Mouse (Mus musculus) urinary bladder, postnatal 4 days (tissue): ENCODE data around the gene Schip1.

Experiments used
- DNase-seq, 2 experiments: peaks; one replicate each; pipeline ENCODE4 v3.0.0; 2021 to 2022; ENCODE audit warnings: low spot score in 2 of 2

The Schip1 gene

DNA sequence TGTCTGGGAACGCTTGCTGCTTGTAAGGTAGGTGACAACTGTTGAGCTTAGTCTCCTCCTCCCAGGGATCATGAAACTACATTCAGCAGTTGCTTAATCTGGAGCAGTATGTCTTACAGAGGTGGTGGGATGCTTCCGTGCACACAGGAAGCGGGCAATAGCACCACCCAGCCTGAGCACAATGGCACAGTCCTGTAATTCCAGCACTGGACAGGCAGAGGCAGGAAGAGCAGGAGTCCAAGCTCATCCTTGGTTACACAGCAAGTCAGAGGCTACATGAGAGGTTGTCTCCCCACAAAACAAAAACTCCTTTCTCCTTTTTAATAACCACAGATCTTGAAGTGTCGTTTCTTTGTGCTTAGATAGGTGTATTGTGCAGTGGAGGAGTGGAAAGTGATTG, 447.1 kb downstream of the Schip1 start:
- no peak for DNase-seq

DNA sequence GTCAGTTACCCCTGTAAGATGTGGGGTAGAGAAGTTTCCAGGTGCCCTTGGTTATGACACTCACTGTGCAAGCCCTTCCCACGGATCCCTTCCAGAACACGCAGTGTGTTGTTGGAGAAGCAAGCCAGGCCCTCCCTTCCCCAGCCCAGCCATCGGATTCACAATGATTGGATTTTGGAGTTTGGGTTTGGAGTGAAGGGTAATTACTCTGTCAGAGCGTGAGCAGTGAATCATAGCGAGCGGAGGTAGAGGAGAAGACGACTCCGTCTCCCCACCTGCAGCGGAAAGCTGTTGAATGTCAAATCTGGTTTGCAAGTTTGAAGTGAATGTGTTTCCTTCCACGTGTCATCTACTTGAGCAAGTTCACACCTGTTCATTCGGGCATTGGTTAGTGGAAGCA, 447.7 kb downstream of the Schip1 start:
- DNase-seq = no peak

DNA sequence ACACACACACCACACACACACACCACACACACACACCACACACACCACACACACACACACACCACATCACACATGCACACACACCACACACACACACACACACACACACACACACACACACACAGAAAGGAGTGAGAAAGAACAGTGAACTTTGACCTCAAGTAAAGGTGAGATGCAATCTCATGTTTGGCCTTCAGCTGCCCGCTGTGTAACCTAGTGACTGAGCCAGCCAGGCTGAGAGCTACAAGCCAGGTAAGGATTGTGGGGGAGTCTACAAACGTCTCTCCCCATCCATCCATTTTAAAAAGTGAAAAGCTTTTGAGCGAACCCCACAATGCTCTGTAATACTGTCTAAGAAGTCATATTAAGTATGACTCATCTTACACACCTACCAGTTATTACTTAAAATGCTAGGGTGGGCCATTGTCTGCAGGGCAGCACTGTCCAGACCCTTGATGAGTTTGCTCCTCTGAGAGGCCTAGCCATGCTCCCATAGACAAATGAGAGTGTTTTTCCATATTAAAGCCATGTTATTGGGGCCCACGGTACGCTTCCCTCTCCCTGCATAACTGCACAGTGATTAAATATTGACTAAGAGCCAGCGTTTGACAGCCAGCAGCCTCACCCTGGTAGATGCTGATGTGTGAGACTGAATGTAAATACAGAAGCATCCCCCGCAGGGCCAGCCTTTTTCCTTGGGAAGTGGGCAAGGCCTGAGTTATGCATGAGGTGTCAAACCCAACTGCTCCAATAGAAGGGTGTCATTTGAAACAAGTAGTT, 448.9 kb downstream of the Schip1 start:
- peak in 1 of 2 experiments; percentile 57 for DNase-seq

DNA sequence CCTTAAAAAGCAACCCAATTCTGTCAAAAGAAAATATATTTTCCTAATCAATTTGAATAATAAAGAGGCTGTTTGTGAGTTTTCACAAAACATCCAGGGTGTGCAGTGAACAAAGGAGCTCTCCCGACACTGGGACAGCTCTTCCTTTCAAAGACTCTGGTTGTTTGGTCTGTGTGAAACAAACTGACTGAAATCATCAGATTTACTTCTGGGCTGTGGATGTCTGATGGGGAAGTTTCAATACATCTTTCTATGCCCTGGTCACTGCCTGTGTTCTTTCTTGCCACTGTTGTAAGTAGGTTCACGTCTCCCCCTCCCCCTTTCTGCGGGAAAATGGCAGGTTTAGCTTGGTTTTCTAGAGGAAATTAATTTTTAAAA, 449.5 kb downstream of the Schip1 start:
- DNase-seq = peak in 1 of 2 experiments; percentile 25

DNA sequence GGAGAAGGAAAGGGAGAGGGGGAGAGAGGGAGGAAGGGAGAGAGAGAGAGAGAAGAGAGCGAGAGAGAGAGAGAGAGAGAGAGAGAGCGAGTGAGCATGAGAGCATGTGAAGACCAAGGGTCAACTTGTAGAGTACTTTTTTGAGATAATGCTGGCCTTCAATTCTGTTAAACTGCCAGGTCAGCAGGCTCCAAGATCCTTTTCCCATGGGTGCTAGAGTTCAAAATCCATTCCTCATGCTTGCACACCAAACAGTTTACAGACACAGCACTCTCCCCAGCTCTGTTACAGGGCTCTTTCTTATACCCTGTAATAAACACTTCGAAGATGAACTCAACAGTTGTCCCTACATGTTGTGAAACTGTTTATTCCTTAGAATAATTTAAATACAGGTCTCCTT, 450.1 kb downstream of the Schip1 start:
- no peak for DNase-seq

DNA sequence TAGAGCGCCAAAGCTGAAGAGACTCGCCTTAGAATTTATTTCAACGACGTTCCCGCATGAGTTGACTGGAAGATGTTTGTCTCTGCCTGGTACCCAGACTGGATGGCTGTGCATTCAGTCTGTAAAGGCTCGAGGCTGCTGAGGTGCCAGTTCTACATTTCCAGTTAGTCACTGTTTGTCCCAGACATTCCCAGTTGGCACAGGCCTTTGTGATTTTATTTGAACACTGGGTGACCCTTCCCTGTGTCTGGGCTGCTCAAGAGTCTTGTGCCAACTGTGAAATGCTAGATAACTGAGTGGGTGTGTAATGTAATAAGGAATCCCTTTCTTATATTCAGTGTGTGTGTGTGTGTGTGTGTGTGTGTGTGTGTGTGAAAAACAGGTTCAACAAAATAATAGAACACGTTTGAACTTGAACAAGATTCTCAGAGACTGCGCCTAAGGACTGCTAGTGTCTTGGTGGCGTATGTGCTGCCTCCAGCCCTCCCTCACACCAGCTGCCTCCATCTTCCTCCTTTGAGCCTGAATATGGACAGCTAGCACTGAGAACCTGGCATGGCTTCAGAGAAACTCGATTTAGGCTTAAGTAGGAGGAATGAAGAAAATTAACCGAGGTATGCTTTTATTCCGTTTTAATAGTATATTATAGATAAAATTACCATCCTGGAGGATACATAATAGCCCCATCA, 451.9 kb downstream of the Schip1 start:
- peak in 1 of 2 experiments; percentile 46 for DNase-seq

DNA sequence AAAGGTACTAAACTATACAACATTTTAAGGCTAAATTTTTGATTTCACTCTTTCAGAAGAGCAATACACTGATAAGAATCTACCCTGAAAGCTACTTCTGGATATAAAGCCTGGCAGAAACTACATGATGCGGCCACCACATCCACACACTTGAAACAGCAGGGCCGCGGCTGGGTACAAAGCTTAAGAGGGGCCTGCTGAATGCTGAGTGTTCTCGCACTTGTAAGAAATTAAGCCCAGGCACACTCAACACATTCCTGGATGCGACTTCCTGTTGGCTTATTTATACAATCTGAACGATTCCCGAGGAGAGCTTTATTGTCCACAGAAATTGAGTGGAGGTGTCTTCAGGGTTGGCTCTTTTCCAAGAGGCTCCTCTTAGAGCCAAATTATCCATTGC, 452.6 kb downstream of the Schip1 start:
- peak in 1 of 2 experiments; percentile 51 for DNase-seq

DNA sequence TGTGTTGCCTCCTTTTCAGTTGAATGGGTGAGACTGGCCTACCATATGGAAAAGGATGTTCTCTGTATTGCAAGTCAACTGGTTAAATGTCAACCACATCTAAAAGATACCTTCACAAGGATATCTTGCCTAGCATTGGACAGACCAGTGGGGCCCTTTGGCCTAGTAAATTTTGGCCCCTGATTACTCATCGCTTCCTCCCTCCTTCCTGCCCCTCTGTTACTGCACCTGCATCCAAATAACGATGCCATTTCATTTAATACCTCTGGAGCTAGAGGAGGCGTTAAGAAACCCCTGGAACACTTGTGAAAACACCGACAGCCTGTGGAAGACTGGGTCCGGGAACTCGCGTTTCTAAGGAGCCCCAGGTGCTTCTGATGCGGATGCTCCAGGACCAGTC, 453.4 kb downstream of the Schip1 start:
- DNase-seq = peak in 1 of 2 experiments; percentile 30

DNA sequence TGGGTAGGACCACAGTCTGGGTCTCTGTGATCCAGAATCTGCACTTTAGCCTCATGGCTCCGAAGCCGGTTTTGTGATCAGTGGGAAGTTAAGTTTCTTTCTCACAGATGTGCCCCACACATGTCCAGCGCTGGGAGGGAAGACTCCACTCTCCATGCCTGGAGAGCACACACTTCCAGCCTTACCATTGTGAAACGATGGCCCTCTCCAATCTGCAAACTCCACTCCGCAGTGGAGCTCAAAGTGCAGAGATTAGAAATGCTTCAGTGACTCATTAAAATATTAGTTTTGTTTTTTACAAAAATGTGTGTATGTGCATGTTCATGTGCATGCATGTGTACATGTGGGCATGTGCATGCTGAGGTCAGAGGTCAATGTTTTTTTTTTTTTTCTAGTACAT, 454.0 kb downstream of the Schip1 start:
- DNase-seq = peak in 1 of 2 experiments; percentile 19

DNA sequence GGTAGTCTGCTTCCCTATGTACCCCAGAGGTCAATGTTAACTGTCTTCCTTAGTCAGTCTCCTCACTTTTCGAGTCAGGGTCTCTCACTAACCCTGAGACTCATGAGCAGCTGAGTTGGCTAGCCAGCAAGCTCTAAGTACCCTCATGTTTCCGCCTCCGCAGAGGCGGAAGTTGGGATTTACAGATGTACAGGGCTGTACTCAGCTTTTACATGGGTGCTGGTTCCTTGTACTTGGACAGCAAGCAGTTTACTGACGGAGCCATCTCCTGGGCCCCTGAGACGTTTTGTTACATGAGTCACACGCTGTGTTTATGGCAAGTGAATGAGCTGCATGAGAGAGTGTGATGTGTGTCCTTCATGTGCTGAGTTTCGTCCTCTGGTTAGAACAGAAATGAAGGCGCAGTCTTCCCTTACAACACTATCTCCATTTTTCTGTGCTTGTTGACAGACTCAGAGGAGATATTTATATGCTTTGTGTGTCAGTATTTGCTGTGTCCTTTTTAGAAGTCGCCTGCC, 460.8 kb downstream of the Schip1 start:
- peak in 1 of 2 experiments; percentile 7 for DNase-seq

DNA sequence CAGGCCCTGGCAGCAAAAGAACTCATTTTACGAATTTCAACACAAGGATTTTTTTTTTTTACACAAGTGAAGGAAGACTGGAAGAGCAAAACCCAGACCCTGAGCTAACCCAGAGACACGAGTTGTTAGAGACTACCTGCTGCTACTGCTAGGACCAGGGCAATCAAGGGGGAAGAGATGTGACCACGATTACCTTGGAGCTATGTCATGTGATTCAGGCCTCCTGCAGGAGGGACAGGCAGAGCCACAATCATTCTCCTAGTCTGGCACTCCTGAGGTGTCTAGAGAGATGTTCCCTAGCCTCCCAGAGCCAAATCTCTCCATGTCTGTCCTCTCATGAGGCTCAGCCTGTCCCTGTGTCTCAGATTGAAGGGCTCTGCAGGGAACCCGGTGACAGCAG, 461.8 kb downstream of the Schip1 start:
- DNase-seq = no peak

DNA sequence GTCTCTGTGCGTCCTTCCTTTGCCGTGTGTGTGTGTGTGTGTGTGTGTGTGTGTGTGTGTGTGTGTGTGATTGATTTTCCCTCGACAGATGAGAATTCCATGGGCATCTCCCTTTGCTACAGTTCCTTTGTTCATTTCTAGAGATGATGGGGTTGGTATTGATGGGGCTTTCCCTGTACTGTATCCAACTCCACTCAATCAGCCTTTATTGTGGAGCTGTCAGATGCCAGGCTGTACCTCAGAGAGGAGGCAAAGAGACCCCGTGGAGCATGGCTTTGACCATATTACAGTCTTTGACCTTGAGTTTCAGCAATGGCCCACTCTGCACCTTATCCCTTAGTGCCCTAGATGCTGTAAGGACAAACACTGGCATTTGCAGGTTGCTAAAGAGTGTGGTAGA, 462.6 kb downstream of the Schip1 start:
- peak in 1 of 2 experiments; percentile 13 for DNase-seq

DNA sequence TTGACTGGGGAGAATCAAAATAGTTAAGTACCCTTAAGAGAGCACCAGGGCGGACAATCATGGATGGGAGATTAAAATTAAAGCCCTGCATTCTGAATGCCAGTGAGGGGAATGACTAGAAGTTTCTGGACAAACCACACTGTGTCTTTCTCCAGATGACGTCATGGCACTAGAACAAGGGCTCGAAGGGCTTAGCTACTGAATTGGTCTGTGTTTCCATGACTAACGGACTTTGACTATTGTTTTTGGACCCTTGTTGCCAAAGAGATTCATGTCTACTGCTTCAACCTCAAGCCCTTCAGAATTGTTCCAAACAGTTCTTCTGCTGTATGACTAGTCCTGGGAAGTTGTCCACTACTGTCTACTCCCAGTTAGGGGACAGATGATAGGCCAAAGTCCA, 467.3 kb downstream of the Schip1 start:
- no peak for DNase-seq

DNA sequence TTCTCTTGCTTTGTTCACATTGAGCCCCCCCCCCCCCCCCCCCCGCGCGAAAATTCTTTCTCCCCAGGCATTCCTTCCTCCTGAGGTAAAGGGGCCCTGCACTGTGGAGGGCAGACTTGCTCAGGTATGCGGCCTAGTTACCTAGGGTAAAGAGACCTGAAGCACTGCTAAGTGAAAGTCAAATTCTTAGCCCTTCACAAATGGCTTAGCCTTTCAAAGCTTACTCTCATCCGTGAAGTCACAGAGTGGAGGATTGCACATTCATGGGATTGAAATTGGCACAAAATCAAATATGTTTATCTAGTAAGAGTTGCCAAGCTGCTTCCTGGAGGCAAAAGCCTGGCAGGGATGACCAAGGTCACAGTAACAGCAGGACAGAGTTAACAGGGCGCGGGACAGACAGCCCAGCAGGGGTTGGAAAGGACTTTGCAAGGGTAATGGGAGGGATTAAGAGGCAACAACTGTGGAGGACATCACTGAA, 470.0 kb downstream of the Schip1 start:
- no peak for DNase-seq

DNA sequence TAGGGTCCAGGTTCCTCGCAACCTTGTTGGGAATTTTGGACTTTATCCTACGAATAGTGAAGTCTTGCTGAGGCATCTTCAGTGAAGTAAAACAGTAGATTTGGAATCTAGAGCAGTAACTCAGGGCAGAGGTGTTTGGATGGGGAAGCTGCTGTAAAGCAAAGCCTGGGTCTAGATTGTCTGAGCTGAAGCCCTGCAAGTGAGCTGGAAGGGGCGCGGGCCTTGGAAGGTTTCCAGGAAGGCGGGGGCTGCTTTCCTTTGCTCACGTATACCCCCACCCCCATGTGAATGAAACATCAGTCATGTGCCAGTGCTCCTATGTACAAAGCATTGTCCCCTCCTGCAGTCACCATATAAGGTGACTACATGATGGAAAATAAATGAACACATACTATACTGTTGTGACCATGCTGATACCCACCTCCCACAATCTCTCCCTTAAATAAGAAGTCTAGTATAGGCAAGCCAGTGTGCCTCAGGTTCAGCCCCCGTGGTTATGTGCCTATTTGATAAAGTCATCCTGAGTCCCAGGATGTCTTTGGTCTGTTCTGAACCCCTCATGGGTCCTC, 470.6 kb downstream of the Schip1 start:
- no peak for DNase-seq

DNA sequence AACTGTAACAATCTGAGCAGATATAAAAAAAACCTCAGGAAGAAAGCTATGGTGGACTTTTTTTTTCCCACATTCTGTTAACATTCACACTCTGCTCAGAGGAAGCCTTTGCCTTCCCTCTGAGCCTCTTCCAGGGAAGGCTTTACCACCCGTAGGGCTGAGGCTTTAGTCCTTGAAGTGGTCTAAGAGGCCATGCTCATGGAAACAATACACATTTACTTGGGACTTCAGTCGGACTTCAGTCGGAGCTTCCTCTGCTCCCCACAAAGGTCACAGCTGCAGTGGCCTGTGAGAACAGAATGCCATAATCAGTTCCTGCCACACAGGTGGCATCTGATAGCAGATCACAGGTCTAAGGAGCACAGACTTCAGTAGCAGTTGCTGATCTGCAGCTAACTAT, 471.5 kb downstream of the Schip1 start:
- DNase-seq = no peak

DNA sequence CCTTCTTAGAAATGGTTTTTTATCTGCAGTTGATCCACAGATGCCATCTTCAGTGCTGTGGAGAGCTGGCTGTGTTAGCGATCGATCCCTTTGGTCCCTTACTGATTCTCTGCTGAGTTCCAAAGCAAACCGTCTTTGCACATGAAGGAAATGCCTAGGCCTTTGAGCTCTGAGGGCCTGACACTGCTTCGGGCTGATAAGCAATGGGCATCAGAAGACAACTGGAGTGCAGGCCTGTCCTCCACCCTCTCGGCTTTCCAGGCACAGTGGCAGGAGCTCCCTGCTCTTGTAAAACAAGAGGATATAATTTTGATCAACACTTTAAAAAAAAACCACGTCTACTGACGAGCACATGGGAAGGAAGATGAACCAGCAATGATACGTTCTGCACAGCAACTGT, 477.1 kb downstream of the Schip1 start:
- no peak for DNase-seq

DNA sequence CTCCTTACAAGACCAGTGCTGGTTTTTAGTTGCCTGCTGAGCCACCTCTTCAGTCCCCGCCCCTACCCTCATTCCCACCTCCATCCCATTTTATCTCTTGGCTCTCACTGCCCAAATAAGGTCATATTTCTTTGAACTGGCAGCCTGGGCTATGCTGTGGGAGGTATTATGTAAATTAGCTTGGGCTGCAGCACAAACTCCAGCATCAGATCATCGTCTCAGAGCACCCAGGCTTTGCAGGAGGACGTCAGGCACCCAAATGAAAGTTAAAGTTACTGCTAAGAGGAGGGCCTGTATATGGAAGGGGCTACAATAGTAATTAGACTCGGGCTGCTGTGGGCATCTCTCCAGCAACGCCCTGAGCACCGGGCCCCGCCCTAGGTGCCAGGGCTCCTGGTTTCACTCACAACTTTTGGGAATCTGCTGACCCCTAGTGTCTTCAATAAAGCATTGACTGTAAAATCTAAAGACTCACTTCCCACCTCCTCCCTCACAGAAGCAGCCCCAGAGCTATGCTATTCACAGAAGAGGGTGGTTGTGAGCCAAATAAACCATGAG, 478.4 kb downstream of the Schip1 start:
- DNase-seq = peak in 1 of 2 experiments; percentile 33

DNA sequence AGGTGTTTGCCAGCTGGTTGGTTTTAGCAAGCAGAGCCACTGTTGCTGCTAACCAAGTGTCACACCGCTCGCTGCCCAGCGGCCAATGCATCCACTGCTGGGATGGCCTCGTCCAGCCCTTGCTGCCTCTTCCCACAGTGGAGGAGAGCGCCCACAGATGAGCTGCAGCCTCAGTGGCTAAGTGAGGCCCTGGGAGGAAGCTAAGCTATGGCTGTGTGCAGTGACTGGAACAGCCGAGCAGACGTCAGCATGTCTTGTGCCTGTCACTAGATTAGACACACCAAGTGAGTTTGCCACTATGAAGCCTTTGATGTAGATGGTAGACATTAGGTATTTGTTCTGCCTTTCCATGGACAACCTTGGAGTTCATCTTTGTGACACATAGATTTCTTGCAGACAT, 480.2 kb downstream of the Schip1 start:
- DNase-seq = no peak

DNA sequence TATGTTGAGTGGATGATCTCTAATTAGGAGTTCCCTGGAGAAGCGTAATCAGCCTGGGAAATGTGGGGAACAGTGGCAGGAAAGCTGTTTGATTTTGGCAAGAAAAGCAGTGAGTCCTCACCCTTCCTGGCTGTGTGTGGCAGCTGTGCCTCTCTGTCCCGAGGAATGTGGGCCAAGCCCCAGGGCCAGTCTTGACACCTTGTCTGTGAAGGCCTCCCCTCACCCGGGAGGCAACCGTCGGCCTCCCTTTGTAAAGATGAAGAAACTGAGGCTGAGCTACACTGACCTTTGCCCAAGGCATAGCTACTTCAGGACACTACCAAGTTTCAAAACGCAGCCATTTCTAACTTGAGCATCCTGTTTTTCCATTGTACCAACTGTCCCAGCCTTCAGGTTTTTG, 481.3 kb downstream of the Schip1 start:
- DNase-seq = no peak

DNA sequence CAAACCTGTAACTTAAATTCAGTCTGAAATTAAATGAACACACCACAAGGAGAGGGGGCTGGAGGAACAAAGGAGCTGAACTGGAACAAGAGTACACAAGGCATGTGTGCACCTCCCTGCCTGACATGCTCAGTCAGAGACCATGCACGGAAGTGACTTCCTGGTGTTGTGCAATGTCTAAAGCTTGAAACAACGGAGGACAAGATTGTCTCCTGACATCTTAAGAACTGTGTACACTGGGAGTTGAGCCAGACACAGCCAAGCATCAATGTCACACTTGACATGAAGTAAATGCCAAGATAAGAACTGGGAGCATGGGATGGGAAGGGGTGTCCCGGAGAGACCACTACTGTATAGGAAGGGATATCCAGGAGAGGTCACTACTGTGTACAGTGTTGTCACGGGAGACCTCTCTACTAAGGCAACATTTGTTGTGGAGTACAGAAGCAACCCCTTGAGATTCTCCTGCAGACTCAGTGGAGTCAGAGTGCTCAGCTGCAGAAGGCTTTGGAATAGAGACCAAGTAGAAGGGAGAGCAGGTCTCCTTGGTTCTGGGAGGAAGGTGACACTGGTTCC, 490.6 kb downstream of the Schip1 start:
- no peak for DNase-seq

DNA sequence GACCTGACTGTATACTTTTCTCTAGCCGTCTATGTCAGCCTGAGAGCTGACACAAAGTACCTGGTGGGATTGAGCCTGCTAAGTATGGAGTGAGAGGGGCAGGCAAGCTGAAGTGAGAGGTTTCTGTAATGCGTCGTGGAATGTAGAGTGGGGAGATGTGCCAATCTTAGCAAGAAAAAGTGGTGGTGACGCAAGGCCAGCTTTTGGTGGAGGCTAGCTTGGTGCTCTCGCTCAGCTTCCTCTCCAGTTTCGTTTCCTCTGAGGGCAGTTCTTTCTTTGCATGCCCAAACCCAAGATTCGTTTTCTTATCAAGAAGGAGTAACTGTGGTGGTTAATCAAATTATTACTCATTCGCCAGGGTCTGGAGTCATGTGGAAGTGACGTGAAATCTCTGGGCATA, 492.3 kb downstream of the Schip1 start:
- DNase-seq = no peak
